Mouse (Mus musculus) monocyte, adult 5-6 weeks (primary cell): ENCODE results near the gene Jund. TPM values are rescaled to one million over a fixed set of nuclear protein-coding genes. Genes with fewer than 3 reads are reported as not detected.

Experiments used
- ATAC-seq: fragments of 153-309, 156-312 bp; replicated peaks from 2 replicates; pipeline ENCODE4 v1.8.0; 2017; ENCODE audit warnings: mild to moderate bottlenecking; ENCODE audit not compliant: low TSS enrichment, insufficient number of reproducible peaks, severe bottlenecking, poor library complexity, low FRiP score
- total RNA-seq: library from RNA; stranded (forward); fragments of 200-1000, 200-491, 200-594 nt; gene quantifications from 3 replicates; pipeline ENCODE4 v1.2.3, GENCODE M21; 2017

The Jund gene
- total RNA-seq, 1 experiment from 2014 or later, result 131 TPM

GRCm38 (mm10) chr8:70716521-70717400 lies 18.0 kb downstream of the Jund start:
- no peak for ATAC-seq

GRCm38 (mm10) chr8:70718297-70718696 lies 19.5 kb downstream of the Jund start, which contains the start of gene Gm3336:
Gm3336 (plus strand) TSS chr8:70718543.
- no peak; the same call in 1 of the 2 replicates for ATAC-seq

GRCm38 (mm10) chr8:70719796-70720270 lies 21.1 kb downstream of the Jund start:
- ATAC-seq, result peak; percentile 66

- ATAC-seq, result peak; percentile 45; the same call in 1 of the 2 replicates
Measured at GRCm38 (mm10) chr8:70720739-70721138, 22.0 kb downstream of the Jund start.

- no peak for ATAC-seq
Measured at GRCm38 (mm10) chr8:70721601-70722000, 22.9 kb downstream of the Jund start.

GRCm38 (mm10) chr8:70723486-70724210 lies 24.9 kb downstream of the Jund start, which contains the start of gene Pde4c:
Pde4c (plus strand) TSS chr8:70723720.
- no peak for ATAC-seq

GRCm38 (mm10) chr8:70724216-70724615 lies 25.5 kb downstream of the Jund start:
- no peak for ATAC-seq

GRCm38 (mm10) chr8:70725792-70726447 lies 27.2 kb downstream of the Jund start:
- no peak for ATAC-seq

- ATAC-seq, result no peak
Measured at GRCm38 (mm10) chr8:70726721-70727120, 28.0 kb downstream of the Jund start.

GRCm38 (mm10) chr8:70729808-70730475 lies 31.2 kb downstream of the Jund start:
- peak; percentile 54; the same call in 1 of the 2 replicates for ATAC-seq

- ATAC-seq, result peak; percentile 85
Measured at GRCm38 (mm10) chr8:70730956-70731355, 32.2 kb downstream of the Jund start.

GRCm38 (mm10) chr8:70737705-70738104 lies 39.0 kb downstream of the Jund start:
- no peak for ATAC-seq

- no peak for ATAC-seq
Measured at GRCm38 (mm10) chr8:70738211-70738610, 39.5 kb downstream of the Jund start.

GRCm38 (mm10) chr8:70741661-70742060 lies 42.9 kb downstream of the Jund start:
- no peak for ATAC-seq

GRCm38 (mm10) chr8:70742176-70742575 lies 43.4 kb downstream of the Jund start:
- ATAC-seq, result no peak

- ATAC-seq, result no peak
Measured at GRCm38 (mm10) chr8:70742981-70743655, 44.4 kb downstream of the Jund start.

- no peak for ATAC-seq
Measured at GRCm38 (mm10) chr8:70743656-70744590, 45.2 kb downstream of the Jund start.
